Mouse (Mus musculus) hindbrain, postnatal 0 days (tissue): ENCODE results near the gene Inpp5d. TPM values are rescaled to one million over a fixed set of nuclear protein-coding genes. Genes with fewer than 3 reads are reported as not detected.

Experiments used
- ATAC-seq: fragments of 200-750 bp; cut with Nextera tagmentation; 2 replicates; pipeline ENCODE4 v1.8.0; 2017; ENCODE audit warnings: mild to moderate bottlenecking, moderate TSS enrichment, moderate library complexity
- DNase-seq: peaks from one replicate; pipeline ENCODE4 v3.0.0-alpha.2; 2015; ENCODE audit warnings: low spot score
- H3K27ac ChIP-seq: fragments of 300-500 bp; sonication (generic); 2 replicates; pipeline ENCODE4 v1.5.1; 2014; ENCODE audit warnings: mild to moderate bottlenecking
- H3K27me3 ChIP-seq: fragments of 300-500 bp; sonication (generic); 2 replicates; pipeline ENCODE4 v1.6.1; 2014; ENCODE audit warnings: low read length, mixed read lengths; ENCODE audit not compliant: insufficient read depth
- H3K36me3 ChIP-seq: fragments of 300-500 bp; sonication (generic); 2 replicates; pipeline ENCODE4 v1.6.1; 2014; ENCODE audit warnings: low read length, mixed read lengths; ENCODE audit not compliant: insufficient read depth
- H3K4me1 ChIP-seq: fragments of 300-500 bp; sonication (generic); 2 replicates; pipeline ENCODE4 v1.6.1; 2014; ENCODE audit warnings: antibody characterized with exemption, low read length, mixed read lengths; ENCODE audit not compliant: insufficient read depth
- H3K4me2 ChIP-seq: fragments of 300-500 bp; sonication (generic); 2 replicates; pipeline ENCODE4 v1.6.1; 2014; ENCODE audit warnings: low read depth, mild to moderate bottlenecking, low read length, moderate library complexity, mixed read lengths
- H3K4me3 ChIP-seq: fragments of 300-500 bp; sonication (generic); 2 replicates; pipeline ENCODE4 v1.5.1; 2014; ENCODE audit warnings: low read length
- H3K9ac ChIP-seq: fragments of 300-500 bp; sonication (generic); replicated peaks from 2 replicates; pipeline ENCODE4 v1.6.1; 2014; ENCODE audit warnings: mild to moderate bottlenecking, low read length, moderate library complexity, mixed read lengths
- H3K9me3 ChIP-seq: fragments of 300-500 bp; sonication (generic); 2 replicates; pipeline ENCODE4 v1.6.1; 2016; ENCODE audit warnings: low read length, mixed read lengths
- CTCF ChIP-seq: IDR thresholded peaks from 2 replicates; pipeline ENCODE4 v1.5.1; 2016; ENCODE audit warnings: antibody characterized with exemption, control low read depth, low read depth
- WGBS: fragments of 180-500 bp; shearing (Covaris S2); extraction: QIAGEN DNeasy Blood & Tissue Kit; methylation state at CpG from one replicate; pipeline ENCODE4 v1.1.7; 2014; 5-methylcytosine and 5-hydroxymethylcytosine counted together
- polyA plus RNA-seq: library from polyadenylated mRNA; unstranded; fragments of >200 nt; fragmentation: Nextera tagmentation; extraction: Ambion mirVana; gene quantifications from 2 replicates; pipeline ENCODE4 v1.2.1, GENCODE M21; 2015
- total RNA-seq: library from RNA; depleted of rRNA; stranded (reverse); fragments of >200 nt; gene quantifications from 2 replicates; pipeline ENCODE4 v1.2.3, GENCODE M21; 2014

The Inpp5d gene
- total and polyA plus RNA-seq, 2 experiments from 2014 or later = 2.1 to 7.4 TPM

DNA sequence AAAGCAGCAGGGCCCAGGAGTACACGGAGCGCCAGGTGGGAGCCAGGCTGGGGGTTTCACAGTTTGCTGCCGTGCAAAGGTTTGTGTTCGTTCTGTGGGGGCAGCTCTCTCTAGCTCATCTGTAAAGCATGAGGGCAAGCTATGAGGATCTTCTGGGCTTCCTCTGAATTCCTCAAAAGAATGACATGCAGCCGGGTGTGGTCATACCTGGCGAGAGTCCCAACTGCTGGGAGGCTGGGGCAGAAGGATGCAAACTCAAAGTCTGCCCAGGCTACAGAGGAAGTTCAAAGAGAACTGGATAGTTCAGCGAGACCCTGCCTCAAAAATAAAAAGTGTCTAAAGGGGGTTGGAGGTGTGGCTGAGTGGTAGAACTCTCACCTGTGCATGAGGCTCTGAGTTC lies 110.2 kb downstream of the Inpp5d start:
- 78% methylated on average over 7 of the region's 7 CpGs for WGBS
- DNase-seq (no peak), ATAC-seq (no peak)
- H3K4me2 ChIP-seq = no peak overlapping the region
- H3K4me3 ChIP-seq = no peak overlapping the region
- no peak overlapping the region for H3K27ac ChIP-seq
- H3K36me3 ChIP-seq = no peaks in the 10 kb centered on the region
- H3K9me3 ChIP-seq = no peaks in the 10 kb centered on the region
- H3K27me3 ChIP-seq = no peaks in the 10 kb centered on the region
- H3K4me1 ChIP-seq = no peaks in the 10 kb centered on the region
- no peak for TF ChIP-seq CTCF
- no peak overlapping the region for H3K9ac ChIP-seq

DNA sequence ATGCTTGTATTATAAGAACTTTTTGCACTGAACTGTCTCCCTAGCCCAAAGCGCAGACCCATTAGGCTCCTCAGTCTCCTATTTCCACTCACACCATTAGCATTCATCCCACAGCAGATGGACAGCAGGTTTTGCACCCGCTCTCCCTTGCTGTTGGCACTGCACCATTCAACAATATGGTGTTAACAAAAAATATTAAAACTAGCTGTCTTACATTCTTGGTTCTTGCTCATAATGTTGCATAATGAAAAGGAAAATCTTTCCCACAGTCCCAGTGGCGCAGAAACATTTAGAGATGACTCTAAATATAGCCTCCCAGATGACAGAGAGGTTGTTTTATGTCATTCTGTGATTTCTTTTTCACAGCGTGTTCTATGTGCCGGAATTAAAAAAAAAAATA lies 113.1 kb downstream of the Inpp5d start:
- no peak overlapping the region for H3K4me2 ChIP-seq
- no peak overlapping the region for H3K4me3 ChIP-seq
- no peaks in the 10 kb centered on the region for H3K4me1 ChIP-seq
- TF ChIP-seq CTCF = no peak
- 70% methylated on average over 5 of the region's 5 CpGs for WGBS
- H3K27ac ChIP-seq = no peak overlapping the region
- no peaks in the 10 kb centered on the region for H3K9me3 ChIP-seq
- no peaks in the 10 kb centered on the region for H3K36me3 ChIP-seq
- DNase-seq = no peak
- H3K27me3 ChIP-seq = no peaks in the 10 kb centered on the region
- H3K9ac ChIP-seq = no peak overlapping the region
- ATAC-seq = no peak

DNA sequence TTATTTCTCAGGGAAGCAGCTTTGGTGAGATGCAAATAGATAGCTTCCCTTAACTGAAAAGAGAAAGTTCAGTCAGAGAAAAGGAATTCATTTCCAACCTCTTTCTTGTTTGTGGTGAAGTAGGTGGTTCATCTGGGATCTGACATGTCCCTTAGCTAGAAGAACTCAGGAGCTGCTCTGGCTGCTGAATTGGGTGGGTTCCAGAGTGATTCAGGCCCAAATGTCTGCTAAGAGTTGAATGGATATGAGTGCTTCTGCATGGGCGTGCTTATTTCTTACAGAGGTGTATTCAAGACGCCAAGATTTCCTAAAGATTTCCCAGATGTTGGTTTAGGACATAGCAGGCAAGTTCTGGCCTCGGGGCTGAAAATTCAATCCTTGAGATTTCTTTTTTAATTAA lies 114.0 kb downstream of the Inpp5d start:
- 82% methylated on average over 3 of the region's 3 CpGs for WGBS
- no peak for ATAC-seq
- H3K9me3 ChIP-seq = no peaks in the 10 kb centered on the region

DNA sequence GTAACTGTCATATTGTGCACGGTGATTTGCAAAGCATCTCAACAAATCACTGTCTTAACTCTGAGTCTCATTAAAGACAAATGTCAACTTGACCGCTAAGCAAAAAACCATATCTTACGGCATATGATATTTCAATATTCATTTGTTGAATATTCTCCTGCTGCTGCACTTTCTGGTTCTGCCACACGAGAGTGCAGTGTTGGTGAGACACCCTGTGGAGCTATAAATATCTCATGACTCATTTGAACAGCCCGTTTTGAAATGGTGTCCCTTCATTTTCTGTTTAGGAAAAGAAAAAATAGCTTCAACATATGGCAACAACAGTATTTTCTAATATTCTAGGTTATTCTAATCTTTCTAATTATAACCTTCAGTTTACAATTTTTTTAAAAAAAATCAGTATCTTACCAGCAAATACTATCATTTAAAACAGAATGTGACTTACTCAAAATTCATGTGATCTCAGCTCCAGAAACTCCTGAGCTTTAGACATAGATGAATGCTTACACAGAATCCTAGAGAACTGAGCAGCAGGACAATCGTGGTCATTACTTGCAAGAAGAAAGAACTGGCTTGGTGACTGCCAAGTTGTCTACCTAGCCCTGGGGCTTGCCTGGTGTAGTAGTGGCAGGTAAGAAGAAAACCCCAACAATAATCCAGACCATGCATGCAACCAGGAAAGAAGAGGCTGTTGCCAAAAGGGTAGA lies 120.6 kb downstream of the Inpp5d start:
- WGBS = 76% methylated on average over 6 of the region's 6 CpGs
- DNase-seq = no peak

More for the DNA sequence above, 114.0 kb downstream of the Inpp5d start:
- Histone ChIP-seq H3K27me3 (no peaks in the 10 kb centered on the region), H3K36me3 (no peaks in the 10 kb centered on the region), H3K9ac (no peak overlapping the region), H3K4me3 (no peak overlapping the region), H3K27ac (no peak overlapping the region), H3K4me1 (no peaks in the 10 kb centered on the region), H3K4me2 (no peak overlapping the region)
- DNase-seq = no peak
- TF ChIP-seq CTCF = no peak

DNA sequence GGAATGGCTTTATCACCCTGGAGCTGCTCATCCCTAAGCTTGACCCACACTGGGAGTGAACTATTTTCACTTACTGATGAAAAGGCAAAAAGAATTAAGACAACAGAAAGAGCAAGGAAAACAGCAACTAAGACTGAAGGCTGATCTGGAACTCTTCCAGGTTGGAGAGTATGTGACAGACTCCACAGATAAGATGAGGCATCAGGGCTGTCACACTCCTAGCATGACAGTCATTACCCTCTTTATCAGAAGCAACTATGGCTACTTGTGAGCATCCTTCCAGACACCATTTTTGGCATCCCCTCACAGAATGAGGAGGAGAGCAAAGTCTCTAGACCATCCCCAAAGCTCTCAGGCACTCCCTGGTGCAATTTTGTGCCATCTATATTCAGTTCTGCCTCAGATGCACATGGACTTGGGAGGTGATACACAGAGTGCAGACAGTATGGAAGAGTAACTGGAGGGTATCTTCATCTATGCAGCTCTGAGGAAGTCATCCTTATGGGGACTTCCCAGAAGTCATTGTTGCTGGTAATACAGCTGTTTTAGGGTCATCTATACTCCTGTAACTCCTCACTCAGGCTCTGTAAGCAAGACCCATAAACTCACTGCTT lies 129.4 kb downstream of the Inpp5d start:
- H3K9me3 ChIP-seq = no peaks in the 10 kb centered on the region
- H3K4me2 ChIP-seq = no peak overlapping the region
- no peaks in the 10 kb centered on the region for H3K36me3 ChIP-seq
- no peak overlapping the region for H3K4me3 ChIP-seq
- TF ChIP-seq CTCF = no peak
- DNase-seq = no peak
- no peak overlapping the region for H3K9ac ChIP-seq
- no peaks in the 10 kb centered on the region for H3K4me1 ChIP-seq
- H3K27me3 ChIP-seq = 0 out of 2 replicates have a peak, but pooled peaks cover 5% of the 10 kb centered on the region
- no peak overlapping the region for H3K27ac ChIP-seq
- ATAC-seq = no peak

More for the DNA sequence above, 120.6 kb downstream of the Inpp5d start:
- Histone ChIP-seq H3K27me3 (no peaks in the 10 kb centered on the region), H3K36me3 (no peaks in the 10 kb centered on the region), H3K4me3 (no peak overlapping the region), H3K9me3 (no peaks in the 10 kb centered on the region), H3K4me1 (no peaks in the 10 kb centered on the region), H3K9ac (no peak overlapping the region), H3K4me2 (no peak overlapping the region), H3K27ac (no peak overlapping the region)
- ATAC-seq = no peak
- 0 out of 2 replicates have a peak, but pooled peaks have one; percentile 18 for TF ChIP-seq CTCF

DNA sequence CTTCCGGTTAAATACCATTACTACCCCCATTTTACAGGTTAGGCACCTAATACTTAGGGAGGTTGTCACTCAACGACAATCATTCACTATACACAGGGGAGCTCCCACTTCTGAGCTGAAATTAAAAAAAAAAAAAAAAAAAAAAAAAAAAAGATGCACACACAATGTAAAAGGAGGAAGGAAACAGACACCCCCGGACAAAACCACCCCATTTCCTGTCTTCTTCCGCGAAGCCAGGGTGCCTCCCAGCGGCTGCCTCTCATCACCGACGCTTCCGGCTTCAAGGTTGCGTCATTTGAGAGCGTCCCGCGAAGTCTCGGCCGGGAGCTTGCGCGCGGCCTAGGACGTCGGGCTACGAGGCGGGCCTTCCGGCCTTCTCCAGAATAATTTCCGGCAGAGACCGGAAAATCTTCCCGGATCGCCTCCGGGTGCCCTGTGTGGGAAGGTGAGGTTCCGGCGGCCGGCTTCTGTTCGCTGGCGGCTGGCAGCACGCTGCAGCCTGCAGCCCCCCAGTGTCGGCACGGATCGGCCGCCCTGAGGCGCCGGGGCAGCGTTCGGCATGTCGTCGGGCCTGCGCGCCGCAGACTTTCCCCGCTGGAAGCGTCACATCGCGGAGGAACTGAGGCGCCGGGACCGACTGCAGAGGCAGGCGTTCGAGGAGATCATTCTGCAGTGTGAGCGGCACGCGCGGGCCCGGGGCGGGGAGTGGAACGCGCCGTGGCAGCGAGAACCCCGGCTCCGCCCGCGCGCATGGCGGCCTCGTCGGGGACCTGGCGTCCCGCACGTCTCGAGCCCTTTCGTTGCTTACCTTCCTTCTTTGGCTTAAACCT lies 135.7 kb downstream of the Inpp5d start, which contains the start of gene Atg16l1:
Gene Atg16l1, plus strand, starts transcription at position 230 of the 830 bp plus-strand sequence.
- peak; percentile 99 for ATAC-seq
- under 1% methylated on average over 78 of the region's 79 CpGs for WGBS
- H3K4me1 ChIP-seq = no peaks in the 10 kb centered on the region
- peak; percentile 76 for TF ChIP-seq CTCF
- peak; percentile 99 for DNase-seq
- peak within 1 kb of the TSS; percentile 87 for H3K9ac ChIP-seq
- peak within 1 kb of the TSS; percentile 86 for H3K4me3 ChIP-seq
- peak within 1 kb of the TSS; percentile 69 for H3K4me2 ChIP-seq
- H3K9me3 ChIP-seq = no peaks in the 10 kb centered on the region
- no peaks in the 10 kb centered on the region for H3K36me3 ChIP-seq
- H3K27ac ChIP-seq = peak within 1 kb of the TSS; percentile 94
- H3K27me3 ChIP-seq = no peaks in the 10 kb centered on the region
